Mouse (Mus musculus) liver, embryonic 12.5 days (tissue): ENCODE measurements around the gene Slc1a2. TPM values are rescaled to one million over a fixed set of nuclear protein-coding genes. Genes with fewer than 3 reads are reported as not detected.

Experiments used
- ATAC-seq: fragments of 200-750 bp; cut with Nextera tagmentation; 2 replicates; pipeline ENCODE4 v1.8.0; 2017; ENCODE audit warnings: moderate number of reproducible peaks, mild to moderate bottlenecking, moderate library complexity
- H3K27ac ChIP-seq: fragments of 300-500 bp; sonication (generic); 2 replicates; pipeline ENCODE4 v1.5.1; 2016; ENCODE audit warnings: mild to moderate bottlenecking
- H3K27me3 ChIP-seq: fragments of 300-500 bp; sonication (generic); replicated peaks from 2 replicates; pipeline ENCODE4 v1.6.1; 2016; ENCODE audit warnings: mild to moderate bottlenecking, moderate library complexity
- H3K36me3 ChIP-seq: fragments of 300-500 bp; sonication (generic); 2 replicates; pipeline ENCODE4 v1.6.1; 2016; ENCODE audit warnings: mild to moderate bottlenecking, moderate library complexity
- H3K4me1 ChIP-seq: fragments of 300-500 bp; sonication (generic); 2 replicates; pipeline ENCODE4 v1.6.1; 2016
- H3K4me2 ChIP-seq: fragments of 300-500 bp; sonication (generic); 2 replicates; pipeline ENCODE4 v1.6.1; 2016; ENCODE audit warnings: mild to moderate bottlenecking, moderate library complexity
- H3K4me3 ChIP-seq: fragments of 300-500 bp; sonication (generic); 2 replicates; pipeline ENCODE4 v1.5.1; 2016; ENCODE audit warnings: mild to moderate bottlenecking, moderate library complexity
- H3K9ac ChIP-seq: fragments of 300-500 bp; sonication (generic); 2 replicates; pipeline ENCODE4 v1.6.1; 2016; ENCODE audit warnings: mild to moderate bottlenecking, moderate library complexity
- H3K9me3 ChIP-seq: fragments of 300-500 bp; sonication (generic); replicated peaks from 2 replicates; pipeline ENCODE4 v1.6.1; 2016; ENCODE audit warnings: mild to moderate bottlenecking, moderate library complexity
- WGBS: fragments of 180-500 bp; shearing (Covaris S2); methylation state at CpG from one replicate; pipeline ENCODE4 v1.1.7; 2016; ENCODE audit not compliant: insufficient replicate concordance; 5-methylcytosine and 5-hydroxymethylcytosine counted together
- polyA plus RNA-seq: library from polyadenylated mRNA; unstranded; fragments of >200 nt; fragmentation: Nextera tagmentation; extraction: Ambion mirVana; gene quantifications from 2 replicates; pipeline ENCODE4 v1.2.1, GENCODE M21; 2016

Gene Slc1a2
- polyA plus RNA-seq, 1 experiment from 2014 or later, result 0.44 TPM

- Histone ChIP-seq H3K27me3 (peaks cover 5% of the 10 kb centered on the region; the same call in 1 of the 2 replicates), H3K27ac (no peak overlapping the region), H3K4me3 (no peak overlapping the region), H3K9ac (no peak overlapping the region), H3K36me3 (no peaks in the 10 kb centered on the region), H3K9me3 (no peaks in the 10 kb centered on the region), H3K4me1 (no peaks in the 10 kb centered on the region), H3K4me2 (no peak overlapping the region)
- WGBS, result 39% methylated on average over 2 of the region's 2 CpGs
- no peak for ATAC-seq
These were observed 39.3 kb downstream of the Slc1a2 start for GRCm38 (mm10) chr2:102697732-102698131.

- no peak for ATAC-seq
- H3K4me2 ChIP-seq, result no peak overlapping the region
- WGBS, result 67% methylated on average over 7 of the region's 7 CpGs
- no peaks in the 10 kb centered on the region for H3K4me1 ChIP-seq
- H3K27ac ChIP-seq, result no peak overlapping the region
- H3K9me3 ChIP-seq, result no peaks in the 10 kb centered on the region
- H3K4me3 ChIP-seq, result no peak overlapping the region
- no peaks in the 10 kb centered on the region for H3K36me3 ChIP-seq
- peaks cover 8% of the 10 kb centered on the region; the same call in 1 of the 2 replicates for H3K27me3 ChIP-seq
- no peak overlapping the region for H3K9ac ChIP-seq
These were observed 41.5 kb downstream of the Slc1a2 start for GRCm38 (mm10) chr2:102699921-102700320.

- WGBS, result 89% methylated on average over 2 of the region's 2 CpGs
- peaks cover 8% of the 10 kb centered on the region; the same call in 1 of the 2 replicates for H3K27me3 ChIP-seq
- no peaks in the 10 kb centered on the region for H3K4me1 ChIP-seq
- no peak overlapping the region for H3K9ac ChIP-seq
- H3K36me3 ChIP-seq, result no peaks in the 10 kb centered on the region
- no peak overlapping the region for H3K4me3 ChIP-seq
- no peak for ATAC-seq
- no peaks in the 10 kb centered on the region for H3K9me3 ChIP-seq
- no peak overlapping the region for H3K4me2 ChIP-seq
- H3K27ac ChIP-seq, result no peak overlapping the region
These were observed 42.2 kb downstream of the Slc1a2 start for GRCm38 (mm10) chr2:102700695-102701094.

GRCm38 (mm10) chr2:102701382-102701781 lies 42.9 kb downstream of the Slc1a2 start:
- H3K4me2 ChIP-seq, result no peak overlapping the region
- H3K4me3 ChIP-seq, result no peak overlapping the region
- H3K27me3 ChIP-seq, result peaks cover 8% of the 10 kb centered on the region; the same call in 1 of the 2 replicates
- no peaks in the 10 kb centered on the region for H3K36me3 ChIP-seq
- H3K9me3 ChIP-seq, result no peaks in the 10 kb centered on the region
- H3K4me1 ChIP-seq, result no peaks in the 10 kb centered on the region
- H3K27ac ChIP-seq, result no peak overlapping the region
- WGBS, result 72% methylated on average over 3 of the region's 3 CpGs
- no peak overlapping the region for H3K9ac ChIP-seq
- no peak for ATAC-seq

GRCm38 (mm10) chr2:102703556-102703955 lies 45.1 kb downstream of the Slc1a2 start:
- no peaks in the 10 kb centered on the region for H3K9me3 ChIP-seq
- H3K27ac ChIP-seq, result no peak overlapping the region
- peaks cover 8% of the 10 kb centered on the region; the same call in 1 of the 2 replicates for H3K27me3 ChIP-seq
- 48% methylated on average over 3 of the region's 3 CpGs for WGBS
- no peaks in the 10 kb centered on the region for H3K4me1 ChIP-seq
- H3K9ac ChIP-seq, result no peak overlapping the region
- no peaks in the 10 kb centered on the region for H3K36me3 ChIP-seq
- ATAC-seq, result no peak
- no peak overlapping the region for H3K4me3 ChIP-seq
- H3K4me2 ChIP-seq, result no peak overlapping the region

DNA sequence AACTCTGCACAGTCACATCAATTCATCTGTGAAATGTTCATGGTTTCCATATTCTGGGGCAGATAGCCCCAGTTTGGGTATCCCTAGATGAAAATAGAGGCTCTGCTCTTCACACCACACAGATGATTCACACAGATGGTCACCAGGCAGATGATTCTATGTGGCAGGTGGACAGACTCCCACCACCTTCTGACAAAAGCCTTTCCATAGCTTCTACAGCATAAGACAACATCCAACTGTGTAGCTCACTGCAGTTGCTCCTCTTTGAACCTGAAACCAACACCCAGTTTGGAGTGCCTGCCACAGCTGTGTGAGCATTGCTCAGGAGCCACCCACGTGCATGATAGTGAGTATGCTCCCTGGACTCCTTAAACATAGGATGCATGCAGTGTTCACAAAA lies 46.3 kb downstream of the Slc1a2 start:
- Histone ChIP-seq H3K9ac (no peak overlapping the region), H3K9me3 (no peaks in the 10 kb centered on the region), H3K27me3 (peaks cover 6% of the 10 kb centered on the region; the same call in 1 of the 2 replicates), H3K27ac (no peak overlapping the region), H3K4me1 (no peaks in the 10 kb centered on the region), H3K36me3 (no peaks in the 10 kb centered on the region), H3K4me2 (no peak overlapping the region), H3K4me3 (no peak overlapping the region)
- ATAC-seq, result no peak
- WGBS, result 72% methylated on average over 1 of the region's 1 CpGs

GRCm38 (mm10) chr2:102711511-102711910 lies 53.1 kb downstream of the Slc1a2 start:
- no peak for ATAC-seq
- H3K27ac ChIP-seq, result no peak overlapping the region
- no peaks in the 10 kb centered on the region for H3K36me3 ChIP-seq
- H3K9ac ChIP-seq, result no peak overlapping the region
- H3K27me3 ChIP-seq, result no peaks in the 10 kb centered on the region
- no peak overlapping the region for H3K4me3 ChIP-seq
- no peak overlapping the region for H3K4me2 ChIP-seq
- H3K4me1 ChIP-seq, result no peaks in the 10 kb centered on the region
- no peaks in the 10 kb centered on the region for H3K9me3 ChIP-seq
- WGBS, result 67% methylated on average over 5 of the region's 5 CpGs

- no peak overlapping the region for H3K27ac ChIP-seq
- H3K36me3 ChIP-seq, result no peaks in the 10 kb centered on the region
- 52% methylated on average over 4 of the region's 4 CpGs for WGBS
- ATAC-seq, result no peak
- no peaks in the 10 kb centered on the region for H3K4me1 ChIP-seq
- no peak overlapping the region for H3K4me3 ChIP-seq
- no peaks in the 10 kb centered on the region for H3K9me3 ChIP-seq
- H3K27me3 ChIP-seq, result no peaks in the 10 kb centered on the region
- H3K9ac ChIP-seq, result no peak overlapping the region
- no peak overlapping the region for H3K4me2 ChIP-seq
These were observed 53.6 kb downstream of the Slc1a2 start for GRCm38 (mm10) chr2:102712049-102712448.

GRCm38 (mm10) chr2:102712678-102713628 lies 54.5 kb downstream of the Slc1a2 start:
- no peaks in the 10 kb centered on the region for H3K4me1 ChIP-seq
- no peak overlapping the region for H3K27ac ChIP-seq
- H3K4me2 ChIP-seq, result no peak overlapping the region
- H3K4me3 ChIP-seq, result no peak overlapping the region
- WGBS, result 52% methylated on average over 7 of the region's 7 CpGs
- no peaks in the 10 kb centered on the region for H3K36me3 ChIP-seq
- no peaks in the 10 kb centered on the region for H3K9me3 ChIP-seq
- no peak for ATAC-seq
- no peak overlapping the region for H3K9ac ChIP-seq
- no peaks in the 10 kb centered on the region for H3K27me3 ChIP-seq

DNA sequence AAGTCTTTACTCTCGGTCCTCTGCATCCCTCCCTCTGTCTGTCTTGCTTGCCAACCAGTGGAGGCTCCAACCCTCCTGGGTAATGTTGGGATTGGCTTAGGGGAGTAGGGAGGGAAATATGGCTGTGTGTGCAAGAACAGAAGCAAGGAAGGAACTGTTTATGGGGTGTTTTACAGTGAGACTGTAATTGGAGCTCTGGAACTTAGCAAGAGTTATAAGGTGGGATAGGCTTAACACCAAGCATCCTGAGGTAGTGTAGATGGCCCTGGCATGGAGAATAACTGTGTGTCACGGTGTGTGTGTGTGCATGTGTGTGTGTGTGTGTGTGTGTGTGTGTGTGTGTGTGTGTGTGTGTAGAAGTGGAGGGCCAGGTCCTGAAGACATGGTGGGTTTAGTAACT lies 55.9 kb downstream of the Slc1a2 start:
- WGBS, result 57% methylated on average over 2 of the region's 2 CpGs
- no peaks in the 10 kb centered on the region for H3K4me1 ChIP-seq
- no peaks in the 10 kb centered on the region for H3K27me3 ChIP-seq
- H3K36me3 ChIP-seq, result no peaks in the 10 kb centered on the region
- ATAC-seq, result no peak
- no peaks in the 10 kb centered on the region for H3K9me3 ChIP-seq
- no peak overlapping the region for H3K4me2 ChIP-seq
- H3K27ac ChIP-seq, result no peak overlapping the region
- H3K9ac ChIP-seq, result no peak overlapping the region
- no peak overlapping the region for H3K4me3 ChIP-seq

DNA sequence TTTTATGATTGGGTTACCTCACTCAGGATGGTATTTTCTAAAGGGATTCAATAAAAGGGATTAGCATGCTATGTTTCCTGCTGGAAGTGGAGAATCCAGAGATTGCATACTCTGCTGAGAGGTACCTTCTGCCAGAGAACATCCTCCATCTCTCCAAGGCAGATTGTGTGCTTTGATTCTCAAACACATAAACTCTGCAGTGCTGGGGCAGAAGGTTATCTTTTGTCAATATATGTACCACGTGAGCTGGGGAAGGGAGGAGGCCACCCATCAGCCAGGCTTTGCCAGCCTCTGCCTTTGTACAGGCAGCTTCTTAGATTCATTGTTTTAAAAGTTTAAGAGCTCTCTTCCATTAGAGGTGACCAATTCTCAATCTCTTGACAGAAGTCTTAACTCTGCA lies 57.3 kb downstream of the Slc1a2 start:
- H3K4me2 ChIP-seq, result no peak overlapping the region
- H3K27ac ChIP-seq, result no peak overlapping the region
- H3K9ac ChIP-seq, result no peak overlapping the region
- no peak overlapping the region for H3K4me3 ChIP-seq
- WGBS, result 29% methylated on average over 1 of the region's 1 CpGs
- H3K4me1 ChIP-seq, result no peaks in the 10 kb centered on the region
- H3K36me3 ChIP-seq, result no peaks in the 10 kb centered on the region
- H3K9me3 ChIP-seq, result no peaks in the 10 kb centered on the region
- ATAC-seq, result peak; percentile 51; the same call in 1 of the 2 replicates
- no peaks in the 10 kb centered on the region for H3K27me3 ChIP-seq

GRCm38 (mm10) chr2:102721859-102722258 lies 63.4 kb downstream of the Slc1a2 start:
- no peak overlapping the region for H3K27ac ChIP-seq
- ATAC-seq, result no peak
- no peak overlapping the region for H3K4me2 ChIP-seq
- H3K36me3 ChIP-seq, result no peaks in the 10 kb centered on the region
- no peaks in the 10 kb centered on the region for H3K9me3 ChIP-seq
- no peaks in the 10 kb centered on the region for H3K27me3 ChIP-seq
- WGBS, result 43% methylated on average over 2 of the region's 2 CpGs
- no peaks in the 10 kb centered on the region for H3K4me1 ChIP-seq
- no peak overlapping the region for H3K9ac ChIP-seq
- no peak overlapping the region for H3K4me3 ChIP-seq
